23 mouse cellular contexts compared by ENCODE assay signal in the genomic region with DNA sequence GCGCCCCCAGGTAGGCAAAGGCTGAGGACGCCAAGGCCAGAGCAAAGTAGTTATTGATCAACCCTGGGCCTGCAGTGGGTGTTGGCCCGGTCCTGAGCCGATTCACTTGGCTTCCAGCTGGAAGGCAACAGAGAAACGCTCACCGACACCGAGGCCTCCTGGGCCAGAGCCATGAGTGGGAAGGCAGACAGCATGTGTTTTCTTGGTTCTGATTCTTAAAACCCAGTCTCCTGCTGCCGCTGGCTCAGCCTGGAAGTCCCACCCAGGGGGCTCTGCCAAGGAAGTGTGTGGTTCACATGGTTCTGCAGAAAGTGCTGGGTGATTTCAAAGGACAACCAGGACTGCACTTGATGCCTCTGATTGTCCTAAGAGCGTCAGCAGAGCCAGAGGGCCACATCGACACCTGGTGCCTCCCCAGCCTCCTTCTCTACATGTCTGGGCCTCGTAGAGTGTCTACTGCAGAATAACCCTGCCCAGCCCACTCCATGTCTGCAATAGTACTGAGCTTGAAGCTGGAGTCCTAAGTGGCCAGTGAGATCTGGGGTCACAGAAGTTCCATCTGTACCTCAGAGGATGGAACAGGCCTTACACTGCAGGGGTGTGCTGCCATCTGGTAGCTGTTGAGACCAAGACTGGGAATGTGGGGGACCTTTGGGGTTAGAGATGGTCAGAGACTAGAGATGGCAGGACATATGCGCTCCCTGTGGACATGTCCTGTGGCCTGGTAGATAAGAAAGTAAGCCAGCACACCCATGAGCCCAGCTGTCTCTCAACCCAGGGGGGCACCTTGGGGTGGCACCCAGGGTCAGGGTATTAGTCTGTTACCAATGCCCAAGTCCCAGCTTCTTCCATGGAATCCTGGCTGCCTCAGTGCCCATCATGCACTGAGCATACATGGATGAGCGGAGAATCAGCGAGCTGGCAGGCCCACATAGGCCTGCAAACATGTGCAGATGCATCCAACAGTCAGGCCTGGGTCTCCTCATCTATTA. TPM values are rescaled to one million over a fixed set of nuclear protein-coding genes. Genes with fewer than 3 reads are reported as not detected.
DNase-seq lines count a peak whose midpoint lies in the region; ATAC-seq lines count a peak whose summit lies in the region.
"Had no signal": no experiment of that assay in that cellular context is flagged by ENCODE, and none has a peak within 500 bp of the region (broad histone marks: within the 10 kb centered on the region; RNA-seq: fewer than 3 reads in every experiment).

No protein-coding gene starts in this region.

- no peak for ATAC-seq in hindbrain, embryonic 15.5 days (ENCODE audit: low FRiP score, low read depth)
- no peak for ATAC-seq in hindbrain, embryonic 16.5 days
- ATAC-seq: forebrain, embryonic 15.5 days; midbrain, embryonic 16.5 days had no signal

- no peaks in the 10 kb centered on the region for H3K9me3 ChIP-seq in hindbrain, embryonic 15.5 days
- no peaks in the 10 kb centered on the region for H3K9me3 ChIP-seq in hindbrain, embryonic 16.5 days (ENCODE audit: control insufficient read depth, low read length)
- H3K9me3 ChIP-seq: forebrain, embryonic 15.5 days; heart, embryonic 15.5 days; limb, embryonic 12.5 days; megakaryocyte, embryonic 14.5 days; stomach, embryonic 15.5 days had no signal

- 77% methylated on average over 14 of the region's 14 CpGs for WGBS in hindbrain, embryonic 15.5 days
- WGBS in hindbrain, embryonic 16.5 days, result 70% methylated on average over 14 of the region's 14 CpGs

- H3K36me3 ChIP-seq in hindbrain, embryonic 15.5 days, result no peaks in the 10 kb centered on the region
- H3K36me3 ChIP-seq in hindbrain, embryonic 16.5 days (ENCODE audit: control insufficient read depth, insufficient read depth, low read length), result no peaks in the 10 kb centered on the region
- H3K36me3 ChIP-seq: forebrain, embryonic 15.5 days; heart, embryonic 15.5 days; limb, embryonic 12.5 days; stomach, embryonic 15.5 days had no signal

- no peak overlapping the region for H3K9ac ChIP-seq in hindbrain, embryonic 15.5 days
- H3K9ac ChIP-seq in hindbrain, embryonic 16.5 days (ENCODE audit: low read depth, low read length), result no peak overlapping the region
- H3K9ac ChIP-seq: forebrain, embryonic 15.5 days; heart, embryonic 15.5 days; limb, embryonic 12.5 days; stomach, embryonic 15.5 days had no signal

- intact Hi-C loops in left cerebral cortex, postnatal 4 days (cut with DNase I), result no loop called here
- intact Hi-C loops in left cerebral cortex, postnatal 14 days (cut with DNase I), result no loop called here

- H3K27ac ChIP-seq in hindbrain, embryonic 15.5 days (replicated peaks), result 0 out of 2 replicates have a peak overlapping the region, but pooled peaks have one; percentile 50
- no peak overlapping the region for H3K27ac ChIP-seq in hindbrain, embryonic 16.5 days (ENCODE audit: low read depth, low read length)
- H3K27ac ChIP-seq: heart, adult 2 months; heart, embryonic 15.5 days; limb, embryonic 12.5 days; stomach, embryonic 15.5 days had no signal

- no peak overlapping the region for H3K4me3 ChIP-seq in hindbrain, embryonic 15.5 days
- no peak overlapping the region for H3K4me3 ChIP-seq in hindbrain, embryonic 16.5 days (ENCODE audit: low read length)
- H3K4me3 ChIP-seq: forebrain, embryonic 15.5 days; heart, adult 2 months; heart, embryonic 15.5 days; limb, embryonic 12.5 days; megakaryocyte, embryonic 14.5 days; stomach, embryonic 15.5 days had no signal

- H3K4me1 ChIP-seq in hindbrain, embryonic 15.5 days (replicated peaks), result peaks cover 62% of the 10 kb centered on the region
- H3K4me1 ChIP-seq in hindbrain, embryonic 16.5 days (ENCODE audit: control insufficient read depth, insufficient read depth, low read depth, low read length), result peaks cover 26% of the 10 kb centered on the region

- H3K4me2 ChIP-seq in hindbrain, embryonic 15.5 days, result no peak overlapping the region
- no peak overlapping the region for H3K4me2 ChIP-seq in hindbrain, embryonic 16.5 days (ENCODE audit: low read length)
- H3K4me2 ChIP-seq: forebrain, embryonic 15.5 days; heart, embryonic 15.5 days; limb, embryonic 12.5 days; stomach, embryonic 15.5 days had no signal

- H3K27me3 ChIP-seq in hindbrain, embryonic 15.5 days, result no peaks in the 10 kb centered on the region
- H3K27me3 ChIP-seq in hindbrain, embryonic 16.5 days (replicated peaks; ENCODE audit: control insufficient read depth, insufficient read depth, low read length), result peaks cover 3% of the 10 kb centered on the region
- H3K27me3 ChIP-seq: forebrain, embryonic 15.5 days had no signal

- peak; percentile 37 for DNase-seq in left cerebral cortex, postnatal 4 days
- no peak for DNase-seq in left cerebral cortex, postnatal 14 days (ENCODE audit: low spot score in 2 of 2)
- peak; percentile 35 for DNase-seq in cerebellum, adult 8-10 months
- peak; percentile 37 to 39 for DNase-seq in cerebellum, postnatal 36 days
- DNase-seq in ovary, postnatal 14 days (ENCODE audit: low spot score), result no peak
- DNase-seq: heart, adult 2 months; kidney, postnatal 10 days; lung, postnatal 10 days; right cerebral cortex, adult 18-20 months; spleen, adult 18-20 months had no signal

RNA-seq across cellular contexts. Expression of gene Qrfp, which starts 16.0 kb away (rescaled TPM):
- polyA plus RNA-seq in hindbrain, embryonic 15.5 days (2015; fragmentation: Nextera tagmentation; extraction: Ambion mirVana), result 0.12 TPM in 1 of 2 replicates, not detected in the other
- polyA plus RNA-seq in hindbrain, embryonic 16.5 days (2015; fragmentation: Nextera tagmentation; extraction: Ambion mirVana), result 0.09 TPM in 1 of 2 replicates, not detected in the other
- total RNA-seq in left cerebral cortex, postnatal 4 days (2021), result not detected
- not detected for total RNA-seq in left cerebral cortex, postnatal 14 days (2021)
- total RNA-seq: gastrocnemius, adult 8-10 months; heart, adult 2 months; hematopoietic stem cell, adult 5-6 weeks; layer of hippocampus, postnatal 25 days; MEL had no signal
- polyA plus RNA-seq: intestine, embryonic 14.5 days had no signal

RNA-seq across cellular contexts. Expression of gene Fibcd1, which starts 19.4 kb away (rescaled TPM):
- polyA plus RNA-seq in hindbrain, embryonic 15.5 days (2015; fragmentation: Nextera tagmentation; extraction: Ambion mirVana), result 7.7 and 8.1 TPM in 2 replicates
- 7.1 and 8.6 TPM in 2 replicates for polyA plus RNA-seq in hindbrain, embryonic 16.5 days (2015; fragmentation: Nextera tagmentation; extraction: Ambion mirVana)
- 1 to 10 TPM; 3.9 to 9.9 TPM for total RNA-seq in left cerebral cortex, postnatal 4 days (2021)
- 10 to 100 TPM; 12.8 to 16.1 TPM for total RNA-seq in left cerebral cortex, postnatal 14 days (2021)
- total RNA-seq: gastrocnemius, adult 8-10 months; heart, adult 2 months; hematopoietic stem cell, adult 5-6 weeks; MEL had no signal
- polyA plus RNA-seq: heart, adult 2 months; heart, embryonic 15.5 days had no signal

Comparison
In these comparisons a context has a peak if more than half of its experiments do, and no peak if none do; other contexts are left out.
1. DNase-seq: peak in left cerebral cortex, postnatal 4 days (single experiment), cerebellum, adult 8-10 months (single experiment) and cerebellum, postnatal 36 days (2 of 2); none in left cerebral cortex, postnatal 14 days (0 of 2) and ovary, postnatal 14 days (single experiment).